Mouse (Mus musculus) bone marrow, adult 2 months (tissue): Measurements from ENCODE around the gene Rnf157.

Source experiments
- CTCF ChIP-seq: fragments of 200-500 bp; IDR thresholded peaks from 2 replicates; pipeline ENCODE4 v1.5.1; 2011; ENCODE audit warnings: low read length, control low read depth; ENCODE audit not compliant: control insufficient read depth, insufficient read depth
- POLR2A ChIP-seq: fragments of 200-500 bp; IDR thresholded peaks from 2 replicates; pipeline ENCODE4 v1.6.1; 2011; ENCODE audit warnings: low read depth, mild to moderate bottlenecking, control low read depth, low read length, borderline replicate concordance; ENCODE audit not compliant: control insufficient read depth

GRCm38 (mm10) chr11:116333526-116334416, 79.1 kb downstream of the Rnf157 start:
- TF ChIP-seq CTCF (no peak), POLR2A (peak; percentile 7; the same call in 1 of the 2 replicates)
